Mouse (Mus musculus): Measurements from ENCODE around the gene Fads6. TPM values are rescaled to one million over a fixed set of nuclear protein-coding genes. Genes with fewer than 3 reads are reported as not detected.

Fads6 gene
- total and polyA plus RNA-seq, 3 experiments = 0.30 to 8.5 (median 0.63) TPM

DNA sequence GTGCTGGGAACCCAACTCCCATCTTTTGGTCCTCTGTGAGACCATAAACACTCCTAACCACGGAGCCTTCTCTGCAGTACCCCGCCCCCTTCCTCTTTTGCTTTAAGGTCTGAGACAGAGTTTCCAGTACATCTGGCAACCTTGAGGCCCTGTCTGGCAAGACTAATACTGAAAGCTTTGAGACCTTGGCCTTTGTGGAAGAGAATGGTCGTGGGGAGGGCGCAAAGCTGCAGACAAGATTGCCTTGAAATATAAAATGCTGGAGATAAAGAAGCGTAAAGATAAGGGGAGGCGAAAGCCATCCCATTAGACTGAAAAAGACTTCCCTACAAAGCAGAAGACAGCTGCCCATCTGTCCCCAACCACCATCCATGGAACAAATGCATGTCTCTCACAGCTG lies 22.0 kb downstream of the Fads6 start (continued):
- TF ChIP-seq EP300 (IDR thresholded peaks at IDR 0.05; ENCODE audit: low read length) (peak; percentile 94), IRF4 (IDR thresholded peaks at IDR 0.05; ENCODE audit: low read depth, low read length) (peak; percentile 95), MAX (IDR thresholded peaks at IDR 0.05; ENCODE audit: low read length) (0 out of 2 replicates have a peak, but pooled peaks have one; percentile 41), MAFK (IDR thresholded peaks at IDR 0.05; ENCODE audit: insufficient replicate concordance, low read length) (peak; percentile 58; the same call in 1 of the 2 replicates)

- H3K27me3 ChIP-seq (replicated peaks) = no peaks in the 10 kb centered on the region
- dilution Hi-C loops (cut with MboI; ENCODE audit: extremely low pct_ligation_motif_present, extremely low pct_unique_long_range_greater_than_20kb, low sequenced_read_pairs) = no loop called here
- H3K9me3 ChIP-seq (replicated peaks; ENCODE audit: low read length) = no peaks in the 10 kb centered on the region
- peak overlapping the region; percentile 89 for H3K4me2 ChIP-seq (ENCODE audit: insufficient read depth, low read depth, poor library complexity, severe bottlenecking)
- H3K79me2 ChIP-seq (replicated peaks; ENCODE audit: control insufficient read depth, extremely low read depth, insufficient read depth, poor library complexity, severe bottlenecking) = 0 out of 2 replicates have a peak, but pooled peaks cover 9% of the 10 kb centered on the region
- TF ChIP-seq MXI1 (IDR thresholded peaks at IDR 0.05; ENCODE audit: low read depth, low read length) (no peak), CHD2 (IDR thresholded peaks at IDR 0.05; ENCODE audit: low read length) (no peak), TBP (conservative IDR thresholded peaks at IDR 0.05; ENCODE audit: low read depth, low read length) (no peak), CTCF (conservative IDR thresholded peaks at IDR 0.05 in 1 of 2, IDR thresholded peaks at IDR 0.05 in 1 of 2; ENCODE audit: low read depth in 2 of 2, low read length in 2 of 2) (no peak), RAD21 (IDR thresholded peaks at IDR 0.05; ENCODE audit: low read depth, low read length) (no peak)
- peaks cover 33 to 60% of the 10 kb centered on the region in 2 experiments for H3K4me1 ChIP-seq (ENCODE audit: control insufficient read depth in 1 of 2, insufficient read depth in 2 of 2)
- H3K36me3 ChIP-seq (replicated peaks in 1 of 2; ENCODE audit: control insufficient read depth in 1 of 2, insufficient read depth in 1 of 2, low read length in 1 of 2) = peaks cover 25 to 44% of the 10 kb centered on the region in 2 experiments
- H3K4me3 ChIP-seq (replicated peaks in 1 of 3; ENCODE audit: low read depth in 2 of 3, low read length in 2 of 3, poor library complexity in 1 of 3) = peak overlapping the region in 2 of 3 experiments; percentile 71 to 92
- peak overlapping the region; percentile 38 for H3K9ac ChIP-seq (ENCODE audit: insufficient read depth, low read depth)
- no peak for DNase-seq (ENCODE audit: extremely low read depth)
- in situ Hi-C loops (cut with MboI; ENCODE audit: low pct_ligation_motif_present, low pct_unique_long_range_greater_than_20kb, low sequenced_read_pairs) = loop anchor here (5.0 kb wide), 2 partner anchors 42 to 112 kb away; partner anchors contain the start of gene Slc9a3r1
- H3K27ac ChIP-seq (ENCODE audit: insufficient read depth, low read depth) = peak overlapping the region; percentile 39
These were observed 22.7 kb downstream of the Fads6 start for GRCm38 (mm10) chr11:115274771-115275170.

- peak overlapping the region in 1 of 3 experiments; percentile 20 for H3K4me3 ChIP-seq (replicated peaks in 1 of 3; ENCODE audit: low read depth in 2 of 3, low read length in 2 of 3, poor library complexity in 1 of 3)
- H3K4me2 ChIP-seq (ENCODE audit: insufficient read depth, low read depth, poor library complexity, severe bottlenecking) = peak overlapping the region; percentile 89
- H3K27me3 ChIP-seq (replicated peaks) = no peaks in the 10 kb centered on the region
- H3K9ac ChIP-seq (ENCODE audit: insufficient read depth, low read depth) = peak overlapping the region; percentile 38
- in situ Hi-C loops (cut with MboI; ENCODE audit: low pct_ligation_motif_present, low pct_unique_long_range_greater_than_20kb, low sequenced_read_pairs) (loop anchor here (5.0 kb wide), 2 partner anchors 42 to 112 kb away; partner anchors contain the start of gene Slc9a3r1), dilution Hi-C loops (cut with MboI; ENCODE audit: extremely low pct_ligation_motif_present, extremely low pct_unique_long_range_greater_than_20kb, low sequenced_read_pairs) (no loop called here)
- H3K36me3 ChIP-seq (replicated peaks in 1 of 2; ENCODE audit: control insufficient read depth in 1 of 2, insufficient read depth in 1 of 2, low read length in 1 of 2) = peaks cover 31 to 50% of the 10 kb centered on the region in 2 experiments
- H3K4me1 ChIP-seq (ENCODE audit: control insufficient read depth in 1 of 2, insufficient read depth in 2 of 2) = peaks cover 33 to 60% of the 10 kb centered on the region in 2 experiments
- H3K9me3 ChIP-seq (replicated peaks; ENCODE audit: low read length) = no peaks in the 10 kb centered on the region
- 0 out of 2 replicates have a peak, but pooled peaks cover 9% of the 10 kb centered on the region for H3K79me2 ChIP-seq (replicated peaks; ENCODE audit: control insufficient read depth, extremely low read depth, insufficient read depth, poor library complexity, severe bottlenecking)
- DNase-seq (ENCODE audit: extremely low read depth) = peak; percentile 85
- TF ChIP-seq TBP (conservative IDR thresholded peaks at IDR 0.05; ENCODE audit: low read depth, low read length) = no peak
- 0 out of 2 replicates have a peak, but pooled peaks have one; percentile 9 for TF ChIP-seq CHD2 (IDR thresholded peaks at IDR 0.05; ENCODE audit: low read length)
- no peak for TF ChIP-seq CTCF (conservative IDR thresholded peaks at IDR 0.05 in 1 of 2, IDR thresholded peaks at IDR 0.05 in 1 of 2; ENCODE audit: low read depth in 2 of 2, low read length in 2 of 2)
- peak; percentile 76 for TF ChIP-seq JUN (IDR thresholded peaks at IDR 0.05; ENCODE audit: insufficient read depth, low read depth, low read length)
- TF ChIP-seq IRF4 (IDR thresholded peaks at IDR 0.05; ENCODE audit: low read depth, low read length) = peak; percentile 88
- TF ChIP-seq BHLHE40 (IDR thresholded peaks at IDR 0.05; ENCODE audit: low read depth, low read length) = no peak
- no peak for TF ChIP-seq NELFE (IDR thresholded peaks at IDR 0.05; ENCODE audit: low read depth, low read length)
- no peak for TF ChIP-seq PAX5 (IDR thresholded peaks at IDR 0.05; ENCODE audit: low read length)
- peak; percentile 67; the same call in 1 of the 2 replicates for TF ChIP-seq EP300 (IDR thresholded peaks at IDR 0.05; ENCODE audit: low read length)
- TF ChIP-seq SMC3 (IDR thresholded peaks at IDR 0.05; ENCODE audit: low read depth, low read length) = no peak
- TF ChIP-seq MAZ (IDR thresholded peaks at IDR 0.05; ENCODE audit: low read depth, low read length) = peak; percentile 77; the same call in 1 of the 2 replicates
- TF ChIP-seq JUND (conservative IDR thresholded peaks at IDR 0.05; ENCODE audit: low read depth, low read length) = peak; percentile 74
- TF ChIP-seq MAFK (IDR thresholded peaks at IDR 0.05; ENCODE audit: insufficient replicate concordance, low read length) = peak; percentile 77
- no peak for TF ChIP-seq HCFC1 (IDR thresholded peaks at IDR 0.05; ENCODE audit: low read depth, low read length)
- TF ChIP-seq MEF2A (IDR thresholded peaks at IDR 0.05; ENCODE audit: borderline replicate concordance, low read depth, low read length) = peak; percentile 75; the same call in 1 of the 2 replicates
- peak; percentile 68 for TF ChIP-seq ETS1 (conservative IDR thresholded peaks at IDR 0.05; ENCODE audit: low read depth, low read length)
- no peak for TF ChIP-seq CHD1 (IDR thresholded peaks at IDR 0.05; ENCODE audit: low read depth, low read length)
- no peak for TF ChIP-seq KAT2A (IDR thresholded peaks at IDR 0.05; ENCODE audit: insufficient replicate concordance, low read length)
- peak overlapping the region; percentile 39; the same call in 1 of the 2 replicates for H3K27ac ChIP-seq (ENCODE audit: insufficient read depth, low read depth)
These were observed 23.3 kb downstream of the Fads6 start for GRCm38 (mm10) chr11:115274178-115274577.
